Mouse (Mus musculus) embryonic fibroblast, embryonic 13.5 days (primary cell): ENCODE results near the gene Cenpo.

Source experiments
- CTCF ChIP-seq: IDR thresholded peaks from 2 replicates; pipeline ENCODE4 v1.5.1; 2011; ENCODE audit warnings: mild to moderate bottlenecking, control low read depth, low read length, moderate library complexity, borderline replicate concordance; ENCODE audit not compliant: insufficient read depth
- POLR2A ChIP-seq: IDR thresholded peaks from 2 replicates; pipeline ENCODE4 v1.6.1; 2011; ENCODE audit warnings: low read depth, mild to moderate bottlenecking, control low read depth, low read length, moderate library complexity

DNA sequence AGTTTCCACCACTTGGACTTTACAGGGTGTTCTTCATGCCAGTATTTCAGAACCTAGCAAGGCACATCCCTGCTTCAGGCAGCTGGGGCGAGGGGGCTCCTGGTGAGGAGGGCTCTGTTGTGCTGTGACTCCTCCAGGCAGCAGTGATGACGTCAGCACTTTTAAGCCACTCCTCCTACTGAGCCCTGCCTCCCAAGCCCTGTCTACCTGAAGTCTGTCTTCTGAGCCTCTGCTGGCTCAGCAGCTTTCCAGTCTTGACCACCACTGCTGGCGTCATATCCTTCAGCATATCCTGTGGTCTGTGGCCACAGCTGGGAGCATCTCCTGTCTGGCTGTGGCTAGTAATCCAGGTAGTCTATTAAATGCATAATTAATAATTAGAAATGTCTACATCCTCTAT lies 53.6 kb downstream of the Cenpo start:
- TF ChIP-seq CTCF (no peak), POLR2A (no peak)
